Mouse (Mus musculus) embryonic facial prominence, embryonic 15.5 days (tissue): ENCODE results near the gene Clec3a. TPM values are rescaled to one million over a fixed set of nuclear protein-coding genes. Genes with fewer than 3 reads are reported as not detected.

ENCODE experiments used
- ATAC-seq: fragments of 200-750 bp; cut with Nextera tagmentation; 2 replicates; pipeline ENCODE4 v1.8.0; 2017; ENCODE audit warnings: low read depth, moderate TSS enrichment; ENCODE audit not compliant: insufficient number of reproducible peaks, low FRiP score, low TSS enrichment
- H3K27ac ChIP-seq: fragments of 300-500 bp; sonication (generic); replicated peaks from 2 replicates; pipeline ENCODE4 v1.5.1; 2015; ENCODE audit warnings: mild to moderate bottlenecking, inconsistent platforms
- H3K27me3 ChIP-seq: fragments of 300-500 bp; sonication (generic); 2 replicates; pipeline ENCODE4 v1.6.1; 2015; ENCODE audit warnings: inconsistent platforms
- H3K36me3 ChIP-seq: fragments of 300-500 bp; sonication (generic); 2 replicates; pipeline ENCODE4 v1.6.1; 2015; ENCODE audit warnings: mild to moderate bottlenecking, inconsistent platforms
- H3K4me1 ChIP-seq: fragments of 300-500 bp; sonication (generic); 2 replicates; pipeline ENCODE4 v1.6.1; 2015; ENCODE audit warnings: inconsistent platforms
- H3K4me2 ChIP-seq: fragments of 300-500 bp; sonication (generic); replicated peaks from 2 replicates; pipeline ENCODE4 v1.6.1; 2015; ENCODE audit warnings: mild to moderate bottlenecking, inconsistent platforms
- H3K4me3 ChIP-seq: fragments of 300-500 bp; sonication (generic); replicated peaks from 2 replicates; pipeline ENCODE4 v1.5.1; 2015; ENCODE audit warnings: mild to moderate bottlenecking, inconsistent platforms
- H3K9ac ChIP-seq: fragments of 300-500 bp; sonication (generic); 2 replicates; pipeline ENCODE4 v1.6.1; 2015; ENCODE audit warnings: inconsistent platforms
- H3K9me3 ChIP-seq: fragments of 300-500 bp; sonication (generic); replicated peaks from 2 replicates; pipeline ENCODE4 v1.6.1; 2016; ENCODE audit warnings: inconsistent platforms
- WGBS: fragments of 180-500 bp; shearing (Covaris S2); methylation state at CpG from one replicate; pipeline ENCODE4 v1.1.7; 2015; 5-methylcytosine and 5-hydroxymethylcytosine counted together
- polyA plus RNA-seq: library from polyadenylated mRNA; unstranded; fragments of >200 nt; fragmentation: Nextera tagmentation; extraction: Ambion mirVana; gene quantifications from 2 replicates; pipeline ENCODE4 v1.2.1, GENCODE M21; 2015

The Clec3a gene
- polyA plus RNA-seq, 1 experiment from 2014 or later: 1.6 TPM

DNA sequence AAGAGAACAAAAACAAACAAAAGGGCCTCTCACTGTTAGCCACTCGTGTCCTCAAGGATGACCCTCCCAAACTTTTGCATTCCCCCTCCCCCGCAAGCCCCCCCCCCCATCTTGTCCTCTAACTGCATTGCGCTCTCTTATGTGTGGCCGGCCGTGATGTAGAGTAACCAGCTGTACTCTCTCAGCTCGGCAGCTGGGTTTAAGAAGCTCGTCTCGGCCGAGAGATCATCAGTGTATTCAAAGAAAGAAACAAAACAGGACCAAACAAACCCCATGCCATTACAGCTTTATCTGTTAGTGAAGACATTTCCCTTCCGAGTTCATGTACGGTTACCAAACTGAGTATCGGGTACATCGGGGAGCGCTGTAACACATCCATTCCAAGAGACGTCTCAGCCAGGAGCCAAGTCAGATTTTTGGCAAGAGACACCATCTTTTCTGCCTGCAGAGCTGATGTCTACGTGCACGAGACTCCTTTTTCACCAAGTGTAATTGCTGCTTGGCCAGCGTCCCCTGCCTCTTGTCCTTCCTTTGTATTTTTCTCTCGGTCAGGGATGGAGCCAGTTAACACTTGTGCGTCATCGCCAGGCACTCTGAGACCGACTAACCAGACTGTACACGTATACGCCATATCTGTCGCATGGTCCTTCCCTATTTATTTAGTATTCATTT is 40.4 kb downstream of the Clec3a start:
- Histone ChIP-seq H3K9me3 (no peaks in the 10 kb centered on the region), H3K4me2 (no peak overlapping the region), H3K27ac (no peak overlapping the region), H3K4me1 (peaks cover 15% of the 10 kb centered on the region; the same call in 1 of the 2 replicates), H3K9ac (no peak overlapping the region), H3K27me3 (peaks cover 6% of the 10 kb centered on the region), H3K36me3 (no peaks in the 10 kb centered on the region), H3K4me3 (no peak overlapping the region)
- no peak; the same call in 1 of the 2 replicates for ATAC-seq
- WGBS: 66% methylated on average over 25 of the region's 25 CpGs

DNA sequence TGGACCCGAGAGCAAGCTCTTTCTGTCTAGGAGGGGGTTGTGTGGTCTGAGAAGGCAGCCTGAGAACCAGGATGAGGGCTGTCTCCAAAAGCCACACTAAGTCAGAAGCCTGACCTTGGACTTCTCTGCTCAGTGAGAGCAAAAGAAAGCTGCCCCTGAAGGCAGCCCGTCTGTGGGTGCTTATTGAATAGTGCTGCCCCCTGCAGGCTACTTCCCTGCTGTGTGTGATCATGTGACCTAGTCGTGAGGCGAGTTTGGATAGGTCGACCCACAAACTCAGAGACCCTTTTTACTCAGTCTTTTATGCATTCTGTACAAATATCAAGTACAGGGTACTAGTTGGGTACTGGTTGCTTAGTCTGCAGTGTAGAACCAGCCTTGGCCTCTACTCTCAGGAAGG is 42.7 kb downstream of the Clec3a start:
- H3K4me1 ChIP-seq: peaks cover 15% of the 10 kb centered on the region; the same call in 1 of the 2 replicates
- H3K27ac ChIP-seq: no peak overlapping the region
- 75% methylated on average over 5 of the region's 5 CpGs for WGBS
- H3K27me3 ChIP-seq: peaks cover 3% of the 10 kb centered on the region; the same call in 1 of the 2 replicates
- H3K4me3 ChIP-seq: no peak overlapping the region
- H3K9me3 ChIP-seq: no peaks in the 10 kb centered on the region
- no peaks in the 10 kb centered on the region for H3K36me3 ChIP-seq
- ATAC-seq: no peak
- H3K4me2 ChIP-seq: no peak overlapping the region
- H3K9ac ChIP-seq: no peak overlapping the region

DNA sequence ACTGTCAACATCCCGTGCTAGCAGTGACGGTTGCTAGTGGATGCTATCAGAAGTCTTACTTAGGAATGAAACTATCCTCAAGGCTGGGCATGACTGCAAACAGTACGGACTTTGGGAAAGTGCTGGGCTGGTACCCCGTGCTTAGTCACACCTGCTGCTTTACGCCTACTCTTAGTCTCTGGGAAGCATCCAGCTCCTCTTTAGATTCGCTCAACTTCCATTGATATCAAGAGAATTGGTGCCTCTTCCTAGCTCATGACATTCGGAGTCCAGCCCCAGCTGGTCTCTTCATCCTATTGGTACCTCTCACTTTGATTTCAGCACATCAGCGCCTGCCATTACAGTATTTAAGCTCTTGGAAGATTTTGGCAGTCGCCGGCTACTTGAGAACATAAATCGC is 44.7 kb downstream of the Clec3a start:
- no peaks in the 10 kb centered on the region for H3K36me3 ChIP-seq
- no peak overlapping the region for H3K9ac ChIP-seq
- ATAC-seq: no peak
- no peak overlapping the region for H3K4me2 ChIP-seq
- WGBS: 89% methylated on average over 11 of the region's 11 CpGs
- H3K9me3 ChIP-seq: no peaks in the 10 kb centered on the region
- no peak overlapping the region for H3K4me3 ChIP-seq
- no peak overlapping the region for H3K27ac ChIP-seq
- peaks cover 3% of the 10 kb centered on the region; the same call in 1 of the 2 replicates for H3K27me3 ChIP-seq
- H3K4me1 ChIP-seq: 0 out of 2 replicates have a peak, but pooled peaks cover 10% of the 10 kb centered on the region

DNA sequence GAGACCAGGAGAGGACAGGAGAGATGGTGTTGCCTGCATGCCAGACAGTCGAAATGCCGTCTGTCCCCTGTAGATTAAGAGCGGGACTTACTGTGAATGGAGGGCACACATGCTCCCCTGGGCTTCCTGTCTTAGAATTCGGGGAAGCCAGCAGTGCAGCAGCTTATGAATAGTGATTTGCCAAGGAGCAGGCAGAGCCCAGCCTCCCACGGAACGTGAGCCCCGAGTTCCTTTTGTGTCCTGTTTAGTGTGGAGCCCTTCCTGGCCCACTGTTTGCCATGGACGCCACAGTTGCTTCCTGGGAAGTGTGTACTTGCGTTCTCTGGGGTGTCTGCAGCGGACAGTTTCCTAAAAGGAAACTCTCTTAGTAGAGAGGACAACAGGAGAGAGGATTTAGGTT is 45.4 kb downstream of the Clec3a start:
- Histone ChIP-seq H3K9me3 (no peaks in the 10 kb centered on the region), H3K27me3 (peaks cover 3% of the 10 kb centered on the region; the same call in 1 of the 2 replicates), H3K36me3 (no peaks in the 10 kb centered on the region), H3K4me1 (0 out of 2 replicates have a peak, but pooled peaks cover 10% of the 10 kb centered on the region), H3K9ac (no peak overlapping the region), H3K4me2 (no peak overlapping the region), H3K27ac (no peak overlapping the region), H3K4me3 (no peak overlapping the region)
- no peak for ATAC-seq
- WGBS: 70% methylated on average over 10 of the region's 10 CpGs

DNA sequence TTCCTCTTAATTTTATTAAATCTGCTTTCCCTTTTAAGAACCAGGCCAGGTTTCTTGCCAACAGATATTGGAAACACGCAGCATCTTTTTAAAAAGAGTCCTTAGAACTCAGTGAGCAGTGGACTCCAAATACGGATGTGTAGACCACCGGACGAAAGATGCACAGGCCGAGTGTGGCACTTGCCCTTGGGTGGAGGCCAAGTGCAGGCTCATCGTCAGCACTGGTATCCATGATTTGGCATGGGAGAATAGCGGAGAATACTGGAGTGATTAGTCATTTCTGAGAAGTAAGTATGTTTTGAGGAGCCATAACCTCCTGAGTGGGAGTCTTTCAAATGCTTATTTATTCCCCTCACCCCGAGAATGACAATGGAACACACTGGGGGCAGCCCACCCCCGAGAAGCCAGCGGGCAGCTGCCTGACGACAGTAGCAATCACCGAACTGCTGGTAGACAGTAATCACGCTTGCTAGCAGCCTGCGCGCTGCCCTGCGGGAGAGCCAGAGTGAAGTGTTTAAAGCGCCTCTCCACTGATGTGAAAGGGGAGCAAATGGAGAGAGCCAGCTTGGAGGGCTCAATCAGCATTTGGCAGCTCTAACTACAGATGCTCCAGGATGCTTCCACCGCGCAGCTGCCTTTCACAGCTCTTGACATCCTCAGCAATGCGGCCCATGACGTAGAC is 50.8 kb downstream of the Clec3a start:
- Histone ChIP-seq H3K9me3 (no peaks in the 10 kb centered on the region), H3K4me1 (no peaks in the 10 kb centered on the region), H3K27ac (no peak overlapping the region), H3K4me2 (no peak overlapping the region), H3K36me3 (peaks cover 5% of the 10 kb centered on the region; the same call in 1 of the 2 replicates), H3K4me3 (no peak overlapping the region), H3K27me3 (no peaks in the 10 kb centered on the region), H3K9ac (no peak overlapping the region)
- 85% methylated on average over 21 of the region's 21 CpGs for WGBS
- ATAC-seq: no peak

DNA sequence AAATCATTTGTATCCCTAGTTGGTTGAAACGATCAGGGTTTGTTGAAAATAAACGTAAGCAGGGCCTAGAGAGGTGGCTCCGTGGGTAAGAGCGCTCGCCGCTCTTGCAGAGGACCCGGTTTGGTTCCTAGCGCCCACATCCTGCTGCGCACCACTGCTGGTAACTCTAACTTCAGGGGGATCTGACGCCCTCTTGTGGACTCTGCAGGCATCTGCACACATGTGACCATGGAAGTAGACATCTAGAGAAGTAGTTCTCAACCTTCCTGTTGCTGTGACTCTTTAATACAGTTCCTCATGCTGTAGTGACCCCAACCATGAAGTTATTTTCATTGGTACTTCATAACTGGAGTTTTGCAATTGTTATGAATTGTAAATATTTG is 51.3 kb downstream of the Clec3a start:
- H3K9me3 ChIP-seq: no peaks in the 10 kb centered on the region
- H3K9ac ChIP-seq: no peak overlapping the region
- no peak for ATAC-seq
- no peaks in the 10 kb centered on the region for H3K27me3 ChIP-seq
- H3K4me1 ChIP-seq: no peaks in the 10 kb centered on the region
- H3K36me3 ChIP-seq: peaks cover 5% of the 10 kb centered on the region; the same call in 1 of the 2 replicates
- no peak overlapping the region for H3K4me2 ChIP-seq
- 91% methylated on average over 10 of the region's 10 CpGs for whole genome bisulfite sequencing
- no peak overlapping the region for H3K4me3 ChIP-seq
- no peak overlapping the region for H3K27ac ChIP-seq

DNA sequence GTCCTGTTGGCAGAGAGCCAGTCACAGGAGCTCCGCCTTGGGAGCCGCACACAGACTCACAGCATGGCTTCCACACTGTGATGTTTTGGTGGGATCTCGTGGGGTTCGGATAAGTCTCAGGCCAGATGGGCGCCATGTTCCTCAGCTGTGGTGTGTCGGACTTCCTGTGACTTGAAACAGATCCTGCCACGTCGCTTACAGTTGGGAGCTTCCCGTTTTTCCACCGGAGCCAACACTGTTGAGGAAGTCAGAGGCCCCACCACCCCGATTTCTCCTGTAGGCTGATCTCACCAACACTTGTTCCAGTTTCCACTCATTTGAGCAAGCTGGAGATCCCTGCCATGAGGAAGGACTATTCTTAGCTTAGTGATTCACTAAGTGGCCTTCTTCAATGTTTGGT is 55.7 kb downstream of the Clec3a start:
- Histone ChIP-seq H3K9me3 (no peaks in the 10 kb centered on the region), H3K4me3 (no peak overlapping the region), H3K27ac (no peak overlapping the region), H3K4me2 (no peak overlapping the region), H3K4me1 (peaks cover 7% of the 10 kb centered on the region; the same call in 1 of the 2 replicates), H3K36me3 (peaks cover 5% of the 10 kb centered on the region; the same call in 1 of the 2 replicates), H3K9ac (no peak overlapping the region), H3K27me3 (no peaks in the 10 kb centered on the region)
- 84% methylated on average over 11 of the region's 11 CpGs for WGBS
- ATAC-seq: no peak

Other genes starting within 250 kb of the Clec3a start
- gene Vat1l, start 212.5 kb upstream of the Clec3a start, polyA plus RNA-seq: 4.0 and 4.2 TPM in 2 replicates
- 11.5 and 13.7 TPM in 2 replicates for gene Wwox, start 21.6 kb downstream of the Clec3a start, polyA plus RNA-seq